Mouse (Mus musculus): Measurements from ENCODE around the gene Ubash3b.

DNA sequence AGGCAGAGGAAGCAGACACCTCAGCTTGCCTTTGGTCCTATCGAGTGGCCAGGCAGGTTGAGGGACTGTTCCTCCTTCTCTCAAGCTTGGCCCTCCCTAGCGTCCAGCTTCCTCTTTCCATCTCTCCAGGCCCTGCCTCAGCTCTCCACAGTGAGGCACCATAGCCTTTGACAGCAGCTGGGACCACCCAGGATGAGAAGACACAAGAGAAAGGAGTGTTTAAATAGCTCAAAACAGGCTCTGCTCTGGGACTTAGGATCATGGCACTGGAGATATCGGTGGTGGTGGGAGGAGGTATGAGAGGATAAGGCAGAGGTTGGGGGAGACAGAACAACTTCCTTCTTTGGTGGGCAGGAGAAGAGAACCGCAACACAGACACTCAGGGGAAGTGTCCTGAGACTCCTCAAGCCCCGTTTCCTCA lies 90.7 kb downstream of the Ubash3b start:
- TF ChIP-seq CTCF (IDR thresholded peaks at IDR 0.05; ENCODE audit: control insufficient read depth, insufficient read depth, insufficient read length) (no peak), MAX (IDR thresholded peaks at IDR 0.05) (no peak), USF1 (IDR thresholded peaks at IDR 0.05; ENCODE audit: low read depth) (no peak), MYOD1 (IDR thresholded peaks at IDR 0.05; ENCODE audit: control insufficient read depth, insufficient read length, low read depth) (no peak), FOSL1 (IDR thresholded peaks at IDR 0.05; ENCODE audit: insufficient read depth, low read length, poor library complexity, severe bottlenecking) (no peak), MYOG (IDR thresholded peaks at IDR 0.05; ENCODE audit: control insufficient read depth, extremely low read depth, insufficient read length) (no peak)
